Mouse (Mus musculus): Measurements from ENCODE around the gene Actl7a.

Actl7a gene

DNA sequence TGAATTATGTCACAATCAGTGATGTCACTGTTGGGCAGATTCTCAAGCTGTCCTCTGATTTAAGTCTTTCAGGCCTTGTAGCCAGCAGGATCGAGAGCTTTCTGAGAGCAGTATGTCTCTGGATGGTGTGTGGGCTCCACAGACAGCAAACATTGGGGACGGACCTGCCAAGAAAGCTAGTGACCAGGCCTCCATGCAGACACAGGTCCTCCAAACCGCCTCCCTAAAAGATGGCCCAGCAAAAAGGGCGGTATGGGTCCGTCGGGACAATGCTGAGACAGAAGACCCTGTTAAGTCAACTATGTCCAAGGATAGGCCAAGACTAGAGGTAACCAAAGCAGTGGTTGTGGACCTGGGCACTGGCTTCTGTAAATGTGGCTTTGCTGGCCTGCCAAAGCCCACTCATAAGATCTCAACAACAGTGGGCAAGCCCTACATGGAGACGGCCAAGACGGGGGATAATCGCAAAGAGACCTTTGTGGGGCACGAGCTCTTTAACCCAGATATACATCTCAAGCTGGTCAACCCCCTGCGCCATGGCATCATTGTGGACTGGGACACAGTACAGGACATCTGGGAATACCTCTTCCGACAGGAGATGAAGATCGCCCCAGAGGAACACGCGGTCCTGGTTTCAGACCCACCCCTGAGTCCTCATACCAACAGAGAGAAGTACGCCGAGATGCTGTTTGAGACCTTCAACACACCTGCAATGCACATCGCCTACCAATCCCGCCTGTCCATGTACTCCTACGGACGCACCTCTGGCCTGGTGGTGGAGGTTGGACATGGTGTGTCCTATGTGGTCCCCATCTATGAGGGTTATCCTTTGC is at the start of gene Actl7a:
Actl7a (plus strand) TSS at position 51 of the 833 bp plus-strand sequence.
- in situ Hi-C loops (cut with MboI, MseI) = no loop called here

DNA sequence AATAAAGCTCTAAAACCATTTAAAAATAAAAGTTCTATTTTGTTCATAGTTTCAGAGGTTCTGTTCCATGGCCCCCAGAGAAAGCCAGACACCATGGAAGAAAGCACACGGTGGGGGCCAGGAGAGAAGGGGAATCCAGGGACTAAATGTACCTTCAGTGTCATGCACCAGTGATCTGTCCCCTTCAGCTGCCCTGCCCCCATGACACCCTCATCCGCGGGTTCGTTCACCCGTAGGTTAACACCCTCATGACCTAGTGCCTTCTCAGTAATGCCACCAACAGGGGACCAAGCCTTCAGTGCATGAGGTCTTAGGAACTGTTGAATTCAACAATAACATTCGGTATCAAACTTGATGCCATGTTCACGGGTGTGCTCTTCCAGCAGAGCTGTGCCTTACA is 46.8 kb upstream of the Actl7a start:
- in situ Hi-C loops (cut with MboI, MseI) = no loop called here

- in situ Hi-C loops (cut with MboI, MseI) = no loop called here
Observed at GRCm38 (mm10) chr4:56698671-56699070, 44.5 kb upstream of the Actl7a start.

- in situ Hi-C loops (cut with MboI, MseI) = no loop called here
Observed at GRCm38 (mm10) chr4:56702234-56702633, 41.0 kb upstream of the Actl7a start.

DNA sequence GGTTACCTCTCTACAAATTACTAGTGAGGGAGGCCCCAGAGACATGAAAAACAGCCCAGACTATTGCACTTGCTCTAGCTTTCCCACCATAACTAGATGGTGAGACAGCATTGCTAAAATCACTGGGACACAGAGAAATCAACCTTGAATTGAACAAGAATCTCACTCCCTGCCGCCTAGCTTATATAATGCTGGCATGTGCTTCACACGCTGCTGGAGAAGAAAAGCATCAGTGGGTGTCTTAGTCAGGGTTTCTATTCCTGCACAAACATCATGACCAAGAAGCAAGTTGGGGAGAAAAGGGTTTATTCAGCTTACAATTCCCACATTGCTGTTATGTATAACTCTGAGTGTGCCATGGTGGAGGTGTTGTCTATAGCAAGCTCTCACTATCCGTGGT is 30.1 kb upstream of the Actl7a start:
- in situ Hi-C loops (cut with MboI, MseI) = no loop called here

GRCm38 (mm10) chr4:56716801-56717200 is 26.4 kb upstream of the Actl7a start:
- in situ Hi-C loops (cut with MboI, MseI) = no loop called here

DNA sequence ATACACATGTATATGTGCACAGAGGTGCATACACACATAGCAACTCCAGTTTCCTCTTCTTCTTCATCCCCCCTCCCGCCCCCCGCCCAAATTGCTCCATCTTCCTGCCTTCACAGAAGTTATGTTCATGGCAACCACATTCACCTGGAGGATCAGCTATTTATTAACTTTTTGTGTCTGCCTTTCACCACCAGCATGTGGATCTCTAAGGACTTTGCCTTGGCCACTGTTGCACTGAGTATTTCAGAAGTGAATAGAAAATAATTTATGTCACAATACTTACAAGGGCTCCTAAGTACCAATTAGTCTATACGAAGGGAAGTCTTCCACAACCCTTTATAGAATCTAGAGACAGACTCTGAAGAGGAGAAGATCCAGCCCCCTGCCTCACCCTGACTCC is 25.3 kb upstream of the Actl7a start:
- in situ Hi-C loops (cut with MboI, MseI) = no loop called here

DNA sequence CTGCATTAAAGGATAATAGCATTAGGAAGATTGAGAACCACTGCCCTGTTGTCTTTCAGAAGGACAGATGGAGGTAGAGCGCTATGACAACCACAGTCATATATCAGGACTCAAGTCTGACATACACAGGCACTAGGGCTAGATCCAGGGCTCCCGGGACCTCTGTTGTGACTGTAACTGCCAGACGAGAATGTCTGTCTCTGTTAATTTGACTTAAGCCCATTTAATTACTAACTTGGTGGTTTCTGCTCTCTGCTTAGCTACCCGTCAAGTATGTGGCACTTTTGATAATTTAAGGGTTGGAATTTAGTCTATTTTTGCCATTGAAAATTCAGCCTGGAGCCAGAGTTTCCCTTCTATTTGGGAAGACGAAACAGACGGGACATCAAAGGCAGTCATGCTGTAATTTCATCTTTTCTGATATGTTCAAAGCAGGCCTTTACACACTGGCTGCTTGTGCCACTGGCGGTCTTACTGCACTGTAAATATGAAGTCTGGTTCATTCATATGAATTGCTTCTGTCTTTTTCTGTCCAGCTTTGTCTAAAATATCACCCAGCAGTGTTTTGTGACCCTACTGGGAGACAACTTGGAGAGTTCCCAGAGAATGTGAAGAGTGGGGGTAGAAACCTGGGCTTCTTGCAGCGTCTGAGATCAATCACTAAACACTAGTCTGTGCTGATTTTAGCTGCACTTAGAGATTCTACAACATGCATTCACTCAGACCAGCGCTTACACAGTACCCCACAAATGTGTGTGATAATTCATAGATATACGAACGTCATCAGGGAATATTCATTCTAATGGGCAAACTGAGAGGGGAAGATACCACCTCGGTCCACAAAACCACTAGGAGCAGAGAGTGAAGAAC is 24.4 kb upstream of the Actl7a start:
- in situ Hi-C loops (cut with MboI, MseI) = no loop called here

DNA sequence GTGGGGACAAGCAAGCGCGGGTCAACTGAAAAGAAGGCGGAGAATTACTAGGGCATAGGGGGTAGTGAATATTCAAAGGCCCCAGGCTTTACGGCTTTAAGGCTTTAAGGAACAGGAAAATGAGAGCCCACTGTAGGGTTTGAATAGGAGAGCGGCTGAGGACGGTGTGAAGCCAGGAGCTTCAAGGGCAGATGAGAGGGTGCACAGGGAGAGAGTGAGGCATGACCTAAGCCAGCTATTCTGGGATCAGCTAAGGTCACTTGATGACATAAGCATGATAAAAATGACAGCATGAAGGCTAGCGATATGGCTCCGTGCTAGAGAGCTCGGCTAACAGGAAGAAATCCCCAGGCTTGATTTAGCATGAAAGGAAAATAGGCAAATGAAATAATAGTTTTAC is 23.8 kb upstream of the Actl7a start:
- in situ Hi-C loops (cut with MboI, MseI) = no loop called here

- in situ Hi-C loops (cut with MboI, MseI) = no loop called here
Observed at GRCm38 (mm10) chr4:56720403-56720802, 22.8 kb upstream of the Actl7a start.

DNA sequence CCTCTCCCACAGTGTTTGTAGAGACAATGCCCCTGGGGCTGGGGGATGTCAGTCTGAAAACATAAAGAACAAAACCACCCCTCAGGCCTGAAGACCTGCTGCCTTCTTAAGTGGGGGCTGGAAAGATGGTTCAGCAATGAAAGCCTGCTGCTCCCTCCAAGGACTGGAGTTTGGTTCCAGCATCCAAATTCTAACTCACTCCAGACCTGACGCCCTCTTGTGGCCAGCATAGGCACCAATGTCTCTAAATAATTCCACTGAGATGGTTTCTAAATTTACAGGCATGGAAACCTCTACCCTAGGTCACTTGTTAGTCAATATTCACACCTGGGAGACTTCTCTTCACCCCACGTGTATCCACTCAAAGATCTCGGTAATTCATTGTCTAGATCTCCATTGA is 21.7 kb upstream of the Actl7a start:
- in situ Hi-C loops (cut with MboI, MseI) = no loop called here

DNA sequence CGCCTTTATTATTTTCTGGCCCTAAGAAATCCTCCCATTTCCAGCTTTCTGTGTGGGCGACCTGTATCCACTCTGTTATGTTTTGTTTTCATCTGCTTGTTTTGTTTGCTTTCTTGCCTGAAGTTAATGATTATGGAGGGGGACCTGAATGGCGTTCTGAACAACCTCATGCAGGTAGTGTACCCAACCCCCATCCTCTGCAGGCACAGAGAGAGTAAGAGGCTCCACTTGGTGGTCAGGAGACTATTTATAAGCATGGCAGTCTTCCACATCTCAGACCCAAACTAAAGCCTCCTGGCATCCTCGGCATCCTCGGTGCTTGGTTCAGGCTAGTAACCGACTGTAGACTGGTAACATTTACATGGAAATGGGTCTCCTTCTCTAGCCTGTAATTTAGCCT is 20.9 kb upstream of the Actl7a start:
- in situ Hi-C loops (cut with MboI, MseI) = no loop called here

DNA sequence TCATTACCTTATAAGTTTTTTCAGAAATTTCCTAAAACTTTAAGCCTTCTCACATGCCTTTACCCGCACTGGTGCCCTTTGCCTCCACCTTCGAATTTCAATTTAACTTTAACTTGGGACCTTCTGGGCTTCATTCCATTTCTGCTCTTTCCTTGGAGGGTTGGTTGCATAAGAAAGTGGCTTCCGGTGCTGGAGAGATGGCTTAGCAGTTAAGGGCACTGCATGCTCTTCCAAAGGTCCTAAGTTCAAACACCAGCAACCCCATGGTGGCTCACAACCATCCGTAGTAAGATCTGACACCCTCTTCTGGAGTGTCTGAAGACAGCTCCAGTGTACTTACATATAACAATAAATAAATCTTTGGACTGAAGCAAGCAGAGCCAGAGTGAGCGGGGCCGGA is 20.0 kb upstream of the Actl7a start:
- in situ Hi-C loops (cut with MboI, MseI) = no loop called here

- in situ Hi-C loops (cut with MboI, MseI) = no loop called here
Observed at GRCm38 (mm10) chr4:56725839-56726238, 17.4 kb upstream of the Actl7a start.

DNA sequence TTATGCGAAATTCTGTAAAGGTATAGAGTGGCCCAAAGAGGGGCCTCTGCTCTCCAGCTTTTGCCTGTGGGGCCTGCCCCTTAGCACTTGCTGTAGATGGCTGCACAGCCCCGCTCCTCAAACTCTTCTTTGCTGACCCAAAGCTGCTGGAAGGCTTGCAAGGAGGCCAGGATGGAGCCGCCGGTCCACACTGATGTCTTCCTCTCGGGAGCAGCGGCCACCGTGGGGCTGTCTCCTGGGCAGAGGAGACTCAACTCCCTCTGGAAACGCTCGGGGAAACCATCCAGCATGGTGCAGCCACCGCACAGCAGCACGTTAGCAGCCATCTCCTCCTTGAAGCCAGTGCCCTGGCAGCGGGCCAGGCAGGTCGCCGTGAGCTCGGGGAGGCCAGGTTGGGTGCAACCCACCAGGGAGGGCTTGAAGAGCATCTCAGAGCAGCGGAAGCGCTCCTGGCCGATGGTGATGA is 3.2 kb upstream of the Actl7a start, which contains the start of gene Gm26657:
Gm26657 (plus strand) TSS at position 51 of the 466 bp plus-strand sequence.
- in situ Hi-C loops (cut with MboI, MseI) = no loop called here

- in situ Hi-C loops (cut with MboI, MseI) = no loop called here
Observed at GRCm38 (mm10) chr4:56740611-56741010, 2.6 kb upstream of the Actl7a start.

GRCm38 (mm10) chr4:56741041-56741493 is 2.1 kb upstream of the Actl7a start, which contains the start of gene Actl7b:
Gene Actl7b (minus strand): TSS chr4:56741443.
- in situ Hi-C loops (cut with MboI, MseI) = no loop called here

GRCm38 (mm10) chr4:56742698-56743097 is 515 bp upstream of the Actl7a start:
- in situ Hi-C loops (cut with MboI, MseI) = no loop called here

DNA sequence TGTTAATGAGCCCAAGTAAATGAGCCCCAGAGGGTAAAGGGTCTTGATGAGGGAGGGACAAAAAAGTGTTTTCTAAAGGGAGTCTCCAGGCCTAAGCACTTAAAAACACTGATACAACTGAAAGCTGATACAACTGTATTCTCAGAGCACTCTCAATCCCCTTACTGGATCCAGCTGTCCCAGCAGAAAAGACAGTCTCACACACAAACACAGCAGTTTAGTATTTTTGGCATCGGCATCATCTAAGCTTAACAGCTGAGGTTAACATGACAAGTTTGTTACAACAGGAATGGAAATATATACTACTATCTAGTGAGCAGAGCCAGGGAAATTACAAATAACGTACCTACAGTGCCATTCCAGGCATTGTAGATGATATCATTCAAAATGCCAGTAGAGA is 3.1 kb downstream of the Actl7a start:
- in situ Hi-C loops (cut with MboI, MseI) = no loop called here

GRCm38 (mm10) chr4:56747456-56747855 is 4.2 kb downstream of the Actl7a start:
- in situ Hi-C loops (cut with MboI, MseI) = no loop called here

DNA sequence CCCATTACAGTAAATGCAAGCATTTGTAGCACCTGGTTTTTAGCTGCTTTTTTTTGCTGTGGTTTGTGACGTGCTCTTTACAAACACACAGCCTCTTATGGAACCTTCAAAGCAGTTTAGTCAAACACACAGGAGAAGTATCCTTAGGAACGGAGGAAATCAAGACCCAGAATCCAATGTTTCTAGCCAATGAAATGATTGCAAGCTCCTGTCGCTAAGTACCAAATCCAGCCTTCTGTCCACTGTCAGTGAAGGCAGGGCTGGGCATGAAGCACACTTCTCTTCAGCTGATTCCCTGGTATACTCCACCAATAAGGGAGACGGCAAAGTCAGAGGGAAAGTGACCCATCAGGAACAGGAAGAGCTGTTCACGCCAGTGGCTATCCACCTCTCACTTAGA is 12.8 kb downstream of the Actl7a start:
- in situ Hi-C loops (cut with MboI, MseI) = no loop called here

DNA sequence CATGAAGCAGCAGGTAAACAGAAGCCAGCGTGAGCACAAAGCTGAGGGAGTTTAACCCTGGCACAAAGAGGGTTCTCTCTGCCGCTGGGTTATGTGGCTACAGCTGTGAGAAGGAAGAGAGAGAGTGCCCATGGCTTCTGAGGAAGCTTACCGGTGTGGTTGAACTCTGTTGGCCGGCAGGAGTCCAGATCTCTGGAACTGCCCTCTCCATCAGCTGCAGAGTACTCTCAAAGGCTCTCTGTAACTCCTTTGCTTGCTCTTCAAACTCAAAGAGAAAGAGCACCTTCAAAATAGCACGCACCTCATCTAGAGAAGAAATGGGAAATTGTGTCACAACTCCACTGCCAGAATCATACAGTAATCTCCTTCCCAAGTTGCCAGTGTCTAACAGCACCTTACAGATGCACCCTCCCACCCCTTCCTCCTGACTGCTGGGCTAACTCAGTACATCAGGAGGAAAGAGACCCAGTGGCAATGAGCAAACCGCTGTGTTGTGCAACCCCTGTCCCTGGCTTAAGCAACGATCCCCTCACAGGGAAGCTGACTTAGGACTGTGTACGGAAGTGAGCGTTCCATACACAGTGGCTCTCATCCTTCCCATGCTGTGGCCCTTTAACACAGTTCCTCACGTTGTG is 13.9 kb downstream of the Actl7a start:
- in situ Hi-C loops (cut with MboI, MseI) = no loop called here
